Mouse (Mus musculus): ENCODE data around the gene Sestd1. TPM values are rescaled to one million over a fixed set of nuclear protein-coding genes. Genes with fewer than 3 reads are reported as not detected.

The Sestd1 gene
- polyA plus RNA-seq, 1 experiment from 2014 or later: 32.6 TPM

GRCm38 (mm10) chr2:77168081-77168685 is 112.2 kb downstream of the Sestd1 start:
- Histone ChIP-seq H3K9me3 (no peaks in the 10 kb centered on the region), H3K27me3 (peaks cover 5% of the 10 kb centered on the region; the same call in 1 of the 2 replicates), H3K4me1 (peaks cover 27% of the 10 kb centered on the region), H3K36me3 (replicated peaks) (no peaks in the 10 kb centered on the region), H3K27ac (no peak overlapping the region), H3K4me3 (replicated peaks) (no peak overlapping the region), H3K9ac (no peak overlapping the region), H3K4me2 (no peak overlapping the region)
- ATAC-seq (ENCODE audit: low FRiP score): no peak
- 89% methylated on average over 13 of the region's 13 CpGs for WGBS

- Histone ChIP-seq H3K27me3 (peaks cover 5% of the 10 kb centered on the region; the same call in 1 of the 2 replicates), H3K4me3 (replicated peaks) (no peak overlapping the region), H3K9me3 (no peaks in the 10 kb centered on the region), H3K4me2 (no peak overlapping the region), H3K27ac (no peak overlapping the region), H3K9ac (no peak overlapping the region), H3K4me1 (peaks cover 16% of the 10 kb centered on the region), H3K36me3 (replicated peaks) (no peaks in the 10 kb centered on the region)
- no peak for ATAC-seq (ENCODE audit: low FRiP score)
- 83% methylated on average over 4 of the region's 4 CpGs for WGBS
Observed at GRCm38 (mm10) chr2:77166366-77166765, 114.0 kb downstream of the Sestd1 start.

GRCm38 (mm10) chr2:77164662-77165061 is 115.7 kb downstream of the Sestd1 start:
- H3K27me3 ChIP-seq: 0 out of 2 replicates have a peak, but pooled peaks cover 5% of the 10 kb centered on the region
- 91% methylated on average over 3 of the region's 3 CpGs for WGBS
- no peaks in the 10 kb centered on the region for H3K9me3 ChIP-seq
- H3K9ac ChIP-seq: no peak overlapping the region
- peaks cover under 1% of the 10 kb centered on the region; the same call in 1 of the 2 replicates for H3K4me1 ChIP-seq
- no peaks in the 10 kb centered on the region for H3K36me3 ChIP-seq (replicated peaks)
- no peak for ATAC-seq (ENCODE audit: low FRiP score)
- no peak overlapping the region for H3K4me3 ChIP-seq (replicated peaks)
- no peak overlapping the region for H3K27ac ChIP-seq
- no peak overlapping the region for H3K4me2 ChIP-seq

GRCm38 (mm10) chr2:77163381-77163780 is 117.0 kb downstream of the Sestd1 start:
- Histone ChIP-seq H3K9ac (no peak overlapping the region), H3K4me1 (no peaks in the 10 kb centered on the region), H3K4me3 (replicated peaks) (no peak overlapping the region), H3K4me2 (no peak overlapping the region), H3K9me3 (no peaks in the 10 kb centered on the region), H3K27me3 (no peaks in the 10 kb centered on the region), H3K27ac (no peak overlapping the region), H3K36me3 (replicated peaks) (no peaks in the 10 kb centered on the region)
- no peak for ATAC-seq (ENCODE audit: low FRiP score)
- WGBS: 89% methylated on average over 3 of the region's 3 CpGs

GRCm38 (mm10) chr2:77162135-77162534 is 118.3 kb downstream of the Sestd1 start:
- no peak overlapping the region for H3K4me3 ChIP-seq (replicated peaks)
- no peaks in the 10 kb centered on the region for H3K9me3 ChIP-seq
- WGBS: 82% methylated on average over 3 of the region's 3 CpGs
- H3K4me1 ChIP-seq: no peaks in the 10 kb centered on the region
- H3K27ac ChIP-seq: no peak overlapping the region
- H3K9ac ChIP-seq: no peak overlapping the region
- H3K4me2 ChIP-seq: no peak overlapping the region
- no peak for ATAC-seq (ENCODE audit: low FRiP score)
- H3K27me3 ChIP-seq: no peaks in the 10 kb centered on the region
- H3K36me3 ChIP-seq (replicated peaks): no peaks in the 10 kb centered on the region

- Histone ChIP-seq H3K4me1 (no peaks in the 10 kb centered on the region), H3K27me3 (no peaks in the 10 kb centered on the region), H3K9me3 (no peaks in the 10 kb centered on the region), H3K36me3 (replicated peaks) (no peaks in the 10 kb centered on the region), H3K27ac (no peak overlapping the region), H3K4me3 (replicated peaks) (no peak overlapping the region), H3K9ac (no peak overlapping the region), H3K4me2 (no peak overlapping the region)
- 93% methylated on average over 4 of the region's 4 CpGs for WGBS
- no peak for ATAC-seq (ENCODE audit: low FRiP score)
Observed at GRCm38 (mm10) chr2:77157546-77157945, 122.8 kb downstream of the Sestd1 start.

GRCm38 (mm10) chr2:77154080-77154479 is 126.3 kb downstream of the Sestd1 start:
- 56% methylated on average over 4 of the region's 4 CpGs for WGBS
- H3K36me3 ChIP-seq (replicated peaks): no peaks in the 10 kb centered on the region
- H3K4me3 ChIP-seq (replicated peaks): no peak overlapping the region
- H3K4me2 ChIP-seq: no peak overlapping the region
- no peaks in the 10 kb centered on the region for H3K9me3 ChIP-seq
- H3K4me1 ChIP-seq: 0 out of 2 replicates have a peak, but pooled peaks cover 7% of the 10 kb centered on the region
- H3K27ac ChIP-seq: no peak overlapping the region
- no peak for ATAC-seq (ENCODE audit: low FRiP score)
- H3K9ac ChIP-seq: no peak overlapping the region
- H3K27me3 ChIP-seq: no peaks in the 10 kb centered on the region

GRCm38 (mm10) chr2:77151255-77151654 is 129.1 kb downstream of the Sestd1 start:
- no peak overlapping the region for H3K9ac ChIP-seq
- peaks cover 13% of the 10 kb centered on the region; the same call in 1 of the 2 replicates for H3K4me1 ChIP-seq
- H3K9me3 ChIP-seq: no peaks in the 10 kb centered on the region
- H3K4me2 ChIP-seq: no peak overlapping the region
- ATAC-seq (ENCODE audit: low FRiP score): no peak
- no peaks in the 10 kb centered on the region for H3K27me3 ChIP-seq
- 95% methylated on average over 8 of the region's 8 CpGs for WGBS
- H3K4me3 ChIP-seq (replicated peaks): no peak overlapping the region
- no peaks in the 10 kb centered on the region for H3K36me3 ChIP-seq (replicated peaks)
- no peak overlapping the region for H3K27ac ChIP-seq

- Histone ChIP-seq H3K4me2 (no peak overlapping the region), H3K27me3 (no peaks in the 10 kb centered on the region), H3K4me1 (peaks cover 13% of the 10 kb centered on the region; the same call in 1 of the 2 replicates), H3K27ac (no peak overlapping the region), H3K9ac (no peak overlapping the region), H3K9me3 (no peaks in the 10 kb centered on the region), H3K36me3 (replicated peaks) (no peaks in the 10 kb centered on the region), H3K4me3 (replicated peaks) (no peak overlapping the region)
- no peak for ATAC-seq (ENCODE audit: low FRiP score)
- WGBS: 42% methylated on average over 2 of the region's 2 CpGs
Observed at GRCm38 (mm10) chr2:77149576-77149975, 130.8 kb downstream of the Sestd1 start.

- H3K27me3 ChIP-seq: no peaks in the 10 kb centered on the region
- WGBS: 41% methylated on average over 4 of the region's 4 CpGs
- no peak for ATAC-seq (ENCODE audit: low FRiP score)
Observed at GRCm38 (mm10) chr2:77148215-77148614, 132.2 kb downstream of the Sestd1 start.

GRCm38 (mm10) chr2:77146968-77147367 is 133.4 kb downstream of the Sestd1 start:
- H3K36me3 ChIP-seq (replicated peaks): no peaks in the 10 kb centered on the region
- no peaks in the 10 kb centered on the region for H3K9me3 ChIP-seq
- H3K4me1 ChIP-seq: peaks cover 13% of the 10 kb centered on the region; the same call in 1 of the 2 replicates
- no peak for ATAC-seq (ENCODE audit: low FRiP score)
- H3K4me2 ChIP-seq: no peak overlapping the region
- H3K27me3 ChIP-seq: no peaks in the 10 kb centered on the region
- no peak overlapping the region for H3K27ac ChIP-seq
- H3K4me3 ChIP-seq (replicated peaks): no peak overlapping the region
- 74% methylated on average over 2 of the region's 2 CpGs for WGBS
- no peak overlapping the region for H3K9ac ChIP-seq

More at GRCm38 (mm10) chr2:77148215-77148614, 132.2 kb downstream of the Sestd1 start:
- no peak overlapping the region for H3K4me3 ChIP-seq (replicated peaks)
- H3K27ac ChIP-seq: no peak overlapping the region
- no peaks in the 10 kb centered on the region for H3K36me3 ChIP-seq (replicated peaks)
- H3K9ac ChIP-seq: no peak overlapping the region
- H3K9me3 ChIP-seq: no peaks in the 10 kb centered on the region
- no peak overlapping the region for H3K4me2 ChIP-seq
- H3K4me1 ChIP-seq: peaks cover 13% of the 10 kb centered on the region; the same call in 1 of the 2 replicates

- H3K4me1 ChIP-seq: peaks cover 13% of the 10 kb centered on the region; the same call in 1 of the 2 replicates
Observed at GRCm38 (mm10) chr2:77146291-77146690, 134.1 kb downstream of the Sestd1 start.

GRCm38 (mm10) chr2:77143536-77143935 is 136.9 kb downstream of the Sestd1 start:
- no peak overlapping the region for H3K27ac ChIP-seq
- H3K4me2 ChIP-seq: no peak overlapping the region
- WGBS: 80% methylated on average over 6 of the region's 6 CpGs
- no peaks in the 10 kb centered on the region for H3K9me3 ChIP-seq
- no peaks in the 10 kb centered on the region for H3K27me3 ChIP-seq
- no peak overlapping the region for H3K9ac ChIP-seq
- 0 out of 2 replicates have a peak, but pooled peaks cover 3% of the 10 kb centered on the region for H3K4me1 ChIP-seq
- no peaks in the 10 kb centered on the region for H3K36me3 ChIP-seq (replicated peaks)
- no peak overlapping the region for H3K4me3 ChIP-seq (replicated peaks)
- ATAC-seq (ENCODE audit: low FRiP score): no peak

More at GRCm38 (mm10) chr2:77146291-77146690, 134.1 kb downstream of the Sestd1 start:
- H3K27ac ChIP-seq: no peak overlapping the region
- H3K36me3 ChIP-seq (replicated peaks): no peaks in the 10 kb centered on the region
- no peaks in the 10 kb centered on the region for H3K9me3 ChIP-seq
- no peaks in the 10 kb centered on the region for H3K27me3 ChIP-seq
- 78% methylated on average over 3 of the region's 3 CpGs for WGBS
- no peak for ATAC-seq (ENCODE audit: low FRiP score)
- no peak overlapping the region for H3K9ac ChIP-seq
- H3K4me2 ChIP-seq: no peak overlapping the region
- H3K4me3 ChIP-seq (replicated peaks): no peak overlapping the region

Data from forebrain, embryonic 12.5 days (tissue).